Mouse (Mus musculus) kidney, embryonic 16.5 days (tissue): Measurements from ENCODE around the gene Peak1. TPM values are rescaled to one million over a fixed set of nuclear protein-coding genes. Genes with fewer than 3 reads are reported as not detected.
"Not testable (repeated sequence)": the region's sequence is repeated elsewhere in the genome, so short reads cannot be mapped to it uniquely, and the experiment has no call there.

Experiments
- ATAC-seq: fragments of 200-750 bp; cut with Nextera tagmentation; 2 replicates; pipeline ENCODE4 v1.8.0; 2017; ENCODE audit warnings: moderate TSS enrichment; ENCODE audit not compliant: low FRiP score, low TSS enrichment
- H3K27ac ChIP-seq: fragments of 300-500 bp; sonication (generic); 2 replicates; pipeline ENCODE4 v1.5.1; 2014; ENCODE audit warnings: low read length
- H3K27me3 ChIP-seq: fragments of 300-500 bp; sonication (generic); 2 replicates; pipeline ENCODE4 v1.6.1; 2014; ENCODE audit warnings: low read length, control low read depth, mixed read lengths; ENCODE audit not compliant: insufficient read depth
- H3K36me3 ChIP-seq: fragments of 300-500 bp; sonication (generic); 2 replicates; pipeline ENCODE4 v1.6.1; 2014; ENCODE audit warnings: low read length, control low read depth, mixed read lengths; ENCODE audit not compliant: insufficient read depth
- H3K4me1 ChIP-seq: fragments of 300-500 bp; sonication (generic); 2 replicates; pipeline ENCODE4 v1.6.1; 2014; ENCODE audit warnings: low read length, control low read depth, mixed read lengths; ENCODE audit not compliant: insufficient read depth
- H3K4me2 ChIP-seq: fragments of 300-500 bp; sonication (generic); replicated peaks from 2 replicates; pipeline ENCODE4 v1.6.1; 2014; ENCODE audit warnings: low read depth, low read length
- H3K4me3 ChIP-seq: fragments of 300-500 bp; sonication (generic); 2 replicates; pipeline ENCODE4 v1.5.1; 2014; ENCODE audit warnings: mild to moderate bottlenecking, low read length
- H3K9ac ChIP-seq: fragments of 300-500 bp; sonication (generic); replicated peaks from 2 replicates; pipeline ENCODE4 v1.6.1; 2014; ENCODE audit warnings: low read length
- H3K9me3 ChIP-seq: fragments of 300-500 bp; sonication (generic); 2 replicates; pipeline ENCODE4 v1.6.1; 2016; ENCODE audit warnings: low read length, control low read depth
- WGBS: fragments of 180-500 bp; shearing (Covaris S2); extraction: QIAGEN DNeasy Blood & Tissue Kit; methylation state at CpG from one replicate; pipeline ENCODE4 v1.1.7; 2014; 5-methylcytosine and 5-hydroxymethylcytosine counted together
- polyA plus RNA-seq: library from polyadenylated mRNA; unstranded; fragments of >200 nt; fragmentation: Nextera tagmentation; extraction: Ambion mirVana; gene quantifications from 2 replicates; pipeline ENCODE4 v1.2.1, GENCODE M21; 2015

Gene Peak1
- polyA plus RNA-seq, 1 experiment from 2014 or later = 14.0 TPM

- Histone ChIP-seq H3K9ac (no peak overlapping the region), H3K36me3 (0 out of 2 replicates have a peak, but pooled peaks cover 3% of the 10 kb centered on the region), H3K4me3 (no peak overlapping the region), H3K27ac (no peak overlapping the region), H3K4me1 (no peaks in the 10 kb centered on the region), H3K4me2 (no peak overlapping the region), H3K9me3 (no peaks in the 10 kb centered on the region), H3K27me3 (no peaks in the 10 kb centered on the region)
- 96% methylated on average over 2 of the region's 2 CpGs for WGBS
- ATAC-seq = no peak
Observed at GRCm38 (mm10) chr9:56453038-56453815, 35.4 kb upstream of the Peak1 start.

GRCm38 (mm10) chr9:56451570-56451969, 33.7 kb upstream of the Peak1 start:
- no peaks in the 10 kb centered on the region for H3K27me3 ChIP-seq
- no peak for ATAC-seq
- H3K9ac ChIP-seq = no peak overlapping the region
- H3K4me2 ChIP-seq = no peak overlapping the region
- 89% methylated on average over 6 of the region's 6 CpGs for WGBS
- H3K27ac ChIP-seq = no peak overlapping the region
- no peaks in the 10 kb centered on the region for H3K9me3 ChIP-seq
- H3K36me3 ChIP-seq = 0 out of 2 replicates have a peak, but pooled peaks cover 3% of the 10 kb centered on the region
- no peak overlapping the region for H3K4me3 ChIP-seq
- no peaks in the 10 kb centered on the region for H3K4me1 ChIP-seq

GRCm38 (mm10) chr9:56439699-56440098, 21.8 kb upstream of the Peak1 start:
- Histone ChIP-seq H3K27ac (no peak overlapping the region), H3K9ac (no peak overlapping the region), H3K4me1 (0 out of 2 replicates have a peak, but pooled peaks cover 5% of the 10 kb centered on the region), H3K4me3 (no peak overlapping the region), H3K36me3 (no peaks in the 10 kb centered on the region), H3K27me3 (no peaks in the 10 kb centered on the region), H3K9me3 (no peaks in the 10 kb centered on the region), H3K4me2 (no peak overlapping the region)
- 63% methylated on average over 7 of the region's 7 CpGs for WGBS
- no peak for ATAC-seq

GRCm38 (mm10) chr9:56437300-56437892, 19.5 kb upstream of the Peak1 start:
- not testable (repeated sequence) for ATAC-seq, H3K36me3 ChIP-seq, H3K27me3 ChIP-seq, H3K27ac ChIP-seq, H3K4me3 ChIP-seq, H3K4me2 ChIP-seq, H3K9ac ChIP-seq, H3K4me1 ChIP-seq, H3K9me3 ChIP-seq
- WGBS = 91% methylated on average over 16 of the region's 29 CpGs

GRCm38 (mm10) chr9:56435821-56436526, 18.1 kb upstream of the Peak1 start:
- Histone ChIP-seq H3K9ac (no peak overlapping the region), H3K27ac (no peak overlapping the region), H3K4me1 (no peaks in the 10 kb centered on the region), H3K27me3 (no peaks in the 10 kb centered on the region), H3K4me3 (no peak overlapping the region), H3K4me2 (no peak overlapping the region), H3K36me3 (no peaks in the 10 kb centered on the region), H3K9me3 (no peaks in the 10 kb centered on the region)
- no peak for ATAC-seq
- 81% methylated on average over 5 of the region's 5 CpGs for WGBS

GRCm38 (mm10) chr9:56424861-56425260, 7.0 kb upstream of the Peak1 start:
- 87% methylated on average over 4 of the region's 4 CpGs for WGBS
- H3K9ac ChIP-seq = no peak overlapping the region
- H3K4me3 ChIP-seq = no peak overlapping the region
- ATAC-seq = no peak
- no peak overlapping the region for H3K4me2 ChIP-seq
- no peaks in the 10 kb centered on the region for H3K9me3 ChIP-seq
- no peaks in the 10 kb centered on the region for H3K27me3 ChIP-seq
- H3K4me1 ChIP-seq = peaks cover 25% of the 10 kb centered on the region
- H3K27ac ChIP-seq = no peak overlapping the region
- H3K36me3 ChIP-seq = no peaks in the 10 kb centered on the region

- Histone ChIP-seq H3K27me3 (no peaks in the 10 kb centered on the region), H3K4me3 (no peak overlapping the region), H3K4me2 (no peak overlapping the region), H3K9ac (no peak overlapping the region), H3K4me1 (peaks cover 29% of the 10 kb centered on the region), H3K9me3 (no peaks in the 10 kb centered on the region), H3K27ac (no peak overlapping the region), H3K36me3 (no peaks in the 10 kb centered on the region)
- WGBS = 75% methylated on average over 5 of the region's 5 CpGs
- no peak for ATAC-seq
Observed at GRCm38 (mm10) chr9:56421991-56422390, 4.1 kb upstream of the Peak1 start.

GRCm38 (mm10) chr9:56420892-56421601, 3.2 kb upstream of the Peak1 start:
- H3K27ac ChIP-seq = no peak overlapping the region
- 81% methylated on average over 9 of the region's 9 CpGs for WGBS
- H3K4me3 ChIP-seq = no peak overlapping the region
- H3K36me3 ChIP-seq = no peaks in the 10 kb centered on the region
- H3K9ac ChIP-seq = no peak overlapping the region
- H3K27me3 ChIP-seq = no peaks in the 10 kb centered on the region
- ATAC-seq = no peak
- peaks cover 38% of the 10 kb centered on the region for H3K4me1 ChIP-seq
- no peaks in the 10 kb centered on the region for H3K9me3 ChIP-seq
- H3K4me2 ChIP-seq = no peak overlapping the region

GRCm38 (mm10) chr9:56420236-56420635, 2.4 kb upstream of the Peak1 start:
- no peak overlapping the region for H3K4me3 ChIP-seq
- H3K4me1 ChIP-seq = peaks cover 43% of the 10 kb centered on the region
- no peak overlapping the region for H3K27ac ChIP-seq
- WGBS = 90% methylated on average over 1 of the region's 1 CpGs
- no peak for ATAC-seq
- no peaks in the 10 kb centered on the region for H3K36me3 ChIP-seq
- no peak overlapping the region for H3K9ac ChIP-seq
- H3K9me3 ChIP-seq = no peaks in the 10 kb centered on the region
- H3K4me2 ChIP-seq = no peak overlapping the region
- H3K27me3 ChIP-seq = no peaks in the 10 kb centered on the region
